Mouse (Mus musculus): ENCODE measurements at regions not wholly inside any gene's neighbourhood (a gene's known extent, or its start where the extent isn't known, plus 50 kb on each side); places are given as distances from the start of the nearest gene placed in this dataset.

GRCm38 (mm10) chr4:127734641-127735040, 236.1 kb downstream of the CK137956 start:
- TF ChIP-seq CTCF (IDR thresholded peaks at IDR 0.05; ENCODE audit: low read depth, low read length): no peak
- TF ChIP-seq POLR2AphosphoS5 (IDR thresholded peaks at IDR 0.05; ENCODE audit: insufficient replicate concordance, low read depth, low read length): no peak
- no peak for TF ChIP-seq GATA1 (IDR thresholded peaks at IDR 0.05; ENCODE audit: borderline replicate concordance, low read length)
- TF ChIP-seq TAL1 (conservative IDR thresholded peaks at IDR 0.05; ENCODE audit: low read depth, low read length): no peak
- TF ChIP-seq GATA2 (IDR thresholded peaks at IDR 0.05; ENCODE audit: borderline replicate concordance, low read depth, low read length): no peak

All from G1E (cell line).